Mouse (Mus musculus): Measurements from ENCODE around the gene Pik3cd.
A peak's percentile ranks its signal among the peaks of the same experiment; 100 is the strongest.
"Not testable (repeated sequence)": the region's sequence is repeated elsewhere in the genome, so short reads cannot be mapped to it uniquely, and the experiment has no call there.

The Pik3cd gene

GRCm38 (mm10) chr4:149650493-149651193 lies 51.7 kb downstream of the Pik3cd start:
- DNase-seq (ENCODE audit: low spot score): peak; percentile 83

GRCm38 (mm10) chr4:149648031-149648805 lies 54.2 kb downstream of the Pik3cd start:
- DNase-seq (ENCODE audit: low spot score): no peak

GRCm38 (mm10) chr4:149645761-149646160 lies 56.6 kb downstream of the Pik3cd start:
- DNase-seq (ENCODE audit: low spot score): no peak

GRCm38 (mm10) chr4:149641956-149642355 lies 60.4 kb downstream of the Pik3cd start:
- no peak for DNase-seq (ENCODE audit: low spot score)

- DNase-seq (ENCODE audit: low spot score): no peak
These were observed 61.0 kb downstream of the Pik3cd start for GRCm38 (mm10) chr4:149641400-149641799.

GRCm38 (mm10) chr4:149640831-149641230 lies 61.5 kb downstream of the Pik3cd start:
- DNase-seq (ENCODE audit: low spot score): no peak

GRCm38 (mm10) chr4:149637942-149638341 lies 64.4 kb downstream of the Pik3cd start:
- no peak for DNase-seq (ENCODE audit: low spot score)

GRCm38 (mm10) chr4:149635915-149636415 lies 66.4 kb downstream of the Pik3cd start:
- DNase-seq (ENCODE audit: low spot score): no peak

GRCm38 (mm10) chr4:149634966-149635365 lies 67.4 kb downstream of the Pik3cd start:
- DNase-seq (ENCODE audit: low spot score): no peak

- no peak for DNase-seq (ENCODE audit: low spot score)
These were observed 68.2 kb downstream of the Pik3cd start for GRCm38 (mm10) chr4:149634157-149634556.

GRCm38 (mm10) chr4:149632670-149633307 lies 69.6 kb downstream of the Pik3cd start:
- DNase-seq (ENCODE audit: low spot score): no peak

GRCm38 (mm10) chr4:149628810-149629209 lies 73.6 kb downstream of the Pik3cd start:
- no peak for DNase-seq (ENCODE audit: low spot score)

GRCm38 (mm10) chr4:149628372-149628771 lies 74.0 kb downstream of the Pik3cd start:
- peak; percentile 64 for DNase-seq (ENCODE audit: low spot score)

- no peak for DNase-seq (ENCODE audit: low spot score)
These were observed 75.6 kb downstream of the Pik3cd start for GRCm38 (mm10) chr4:149626809-149627208.

GRCm38 (mm10) chr4:149623711-149624110 lies 78.7 kb downstream of the Pik3cd start:
- no peak for DNase-seq (ENCODE audit: low spot score)

GRCm38 (mm10) chr4:149621286-149621685 lies 81.1 kb downstream of the Pik3cd start:
- DNase-seq (ENCODE audit: low spot score): no peak

GRCm38 (mm10) chr4:149619988-149620387 lies 82.4 kb downstream of the Pik3cd start:
- DNase-seq (ENCODE audit: low spot score): peak; percentile 15

- not testable (repeated sequence) for DNase-seq (ENCODE audit: low spot score)
These were observed 85.4 kb downstream of the Pik3cd start for GRCm38 (mm10) chr4:149616999-149617398.

- no peak for DNase-seq (ENCODE audit: low spot score)
These were observed 87.5 kb downstream of the Pik3cd start for GRCm38 (mm10) chr4:149614869-149615268.

GRCm38 (mm10) chr4:149613497-149613896 lies 88.9 kb downstream of the Pik3cd start:
- not testable (repeated sequence) for DNase-seq (ENCODE audit: low spot score)

GRCm38 (mm10) chr4:149611376-149612044 lies 90.9 kb downstream of the Pik3cd start:
- DNase-seq (ENCODE audit: low spot score): peak; percentile 80

Data from embryo, embryonic 10.5 days (tissue).